Mouse (Mus musculus) embryonic fibroblast, embryonic 13.5 days (primary cell): ENCODE data around the gene C330021F23Rik.

Experiments used
- CTCF ChIP-seq: IDR thresholded peaks from 2 replicates; pipeline ENCODE4 v1.5.1; 2011; ENCODE audit warnings: mild to moderate bottlenecking, control low read depth, low read length, moderate library complexity, borderline replicate concordance; ENCODE audit not compliant: insufficient read depth
- POLR2A ChIP-seq: IDR thresholded peaks from 2 replicates; pipeline ENCODE4 v1.6.1; 2011; ENCODE audit warnings: low read depth, mild to moderate bottlenecking, control low read depth, low read length, moderate library complexity

- TF ChIP-seq CTCF (no peak), POLR2A (no peak)
Observed at GRCm38 (mm10) chr8:3600401-3600800, 32.6 kb downstream of the C330021F23Rik start.
